Mouse (Mus musculus) monocyte, adult 2 months (primary cell): ENCODE data around the gene Qars.

Experiments
- DNase-seq, 2 experiments: peaks; one replicate each; pipeline ENCODE4 v3.0.0; 2022; ENCODE audit warnings: low spot score in 2 of 2, low read depth in 1 of 2

The Qars gene

DNA sequence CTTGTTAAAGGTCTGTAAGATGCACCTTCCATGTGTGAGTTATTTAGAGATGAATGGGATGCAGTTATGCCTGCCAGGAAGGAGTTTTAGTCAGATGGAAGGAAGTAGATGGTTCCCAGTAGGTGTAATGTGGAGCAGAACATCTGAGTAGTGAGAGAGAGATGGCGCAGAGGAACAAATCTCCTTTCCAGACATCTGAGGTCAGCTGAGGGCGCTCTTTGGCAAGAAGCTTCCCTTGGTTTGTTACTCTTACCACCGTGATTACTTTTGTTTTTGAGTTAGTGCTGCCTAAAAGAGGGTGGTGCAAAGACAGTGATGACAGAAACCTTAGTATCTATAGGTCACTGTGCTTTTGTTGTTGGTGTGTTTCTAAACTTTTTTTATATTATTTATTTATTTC, 17.9 kb downstream of the Qars start:
- DNase-seq: no peak

DNA sequence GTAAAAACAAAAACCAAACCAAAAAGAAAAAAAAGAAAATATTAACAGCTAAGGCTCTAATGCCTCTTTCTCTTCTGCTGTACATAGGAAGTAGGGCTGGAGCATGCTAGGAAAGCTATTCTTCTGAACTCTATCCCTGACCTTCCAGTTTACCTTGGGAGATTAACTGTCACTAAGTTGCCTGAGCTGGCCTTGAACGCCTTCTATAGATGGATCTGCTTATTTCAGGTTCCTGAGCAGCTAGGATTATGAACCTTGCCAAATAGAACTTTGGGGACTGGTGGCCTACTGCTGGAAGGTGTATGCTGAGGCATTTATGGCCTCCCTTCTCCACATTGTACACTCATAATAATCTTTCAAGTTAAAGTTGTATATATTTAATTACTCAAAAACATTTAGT, 23.4 kb downstream of the Qars start:
- no peak for DNase-seq

DNA sequence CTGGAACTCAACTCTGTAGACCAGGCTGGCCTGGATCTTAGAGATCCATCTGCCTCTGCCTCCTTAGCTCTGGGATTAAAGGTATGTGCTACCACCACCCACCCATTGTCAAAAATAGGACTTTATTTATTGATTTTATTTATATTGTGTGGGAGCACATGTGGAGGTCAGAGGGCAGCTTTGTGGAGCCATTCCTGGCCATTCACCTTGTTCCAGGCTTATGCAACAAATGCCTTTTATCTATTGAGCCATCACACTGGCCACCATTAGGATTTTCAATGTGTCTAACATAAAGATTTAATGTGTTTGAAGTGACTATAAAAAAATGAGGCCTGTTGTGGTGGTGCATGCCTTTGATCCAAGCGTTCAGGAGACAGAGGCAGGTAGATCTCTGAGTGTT, 24.0 kb downstream of the Qars start:
- no peak for DNase-seq

DNA sequence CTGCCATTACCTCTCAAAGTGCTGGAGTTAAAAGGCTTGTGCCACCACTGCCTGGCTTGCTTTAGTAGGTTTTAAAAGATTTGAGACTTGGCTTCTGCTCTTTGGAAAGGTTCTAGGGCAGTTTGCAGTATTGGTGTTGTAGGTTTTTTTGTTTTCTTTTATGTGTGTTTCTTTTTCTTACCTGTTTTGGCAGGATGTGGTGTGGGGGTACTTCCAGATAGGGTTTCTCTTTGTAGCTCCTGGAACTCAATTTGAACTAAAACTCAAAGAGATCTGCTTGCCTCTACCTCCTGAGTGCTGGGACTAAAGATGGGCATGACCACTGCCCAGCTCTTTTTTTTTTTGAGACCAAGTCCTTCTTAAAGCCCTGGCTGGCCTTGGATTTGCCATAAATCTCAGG, 33.3 kb downstream of the Qars start:
- DNase-seq: no peak

DNA sequence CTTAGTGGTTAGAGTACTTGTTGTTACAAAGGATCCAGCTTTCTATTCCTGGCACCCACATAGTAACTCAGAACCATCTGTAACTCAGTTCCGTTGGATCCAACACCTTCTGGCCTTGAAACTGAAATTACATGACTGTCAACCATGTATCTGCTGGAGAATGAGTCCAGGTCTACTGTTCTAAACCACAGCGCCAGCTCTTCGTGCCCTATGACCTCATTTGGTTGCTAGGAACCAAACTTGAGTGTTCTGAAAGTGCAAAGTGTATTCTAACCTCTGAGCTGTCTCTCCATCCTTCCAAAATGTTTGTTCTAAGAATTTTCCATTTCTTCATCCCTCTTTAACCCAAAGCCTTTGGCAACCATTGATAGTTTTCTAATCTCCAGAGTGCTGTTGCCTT, 38.5 kb downstream of the Qars start:
- DNase-seq: no peak

DNA sequence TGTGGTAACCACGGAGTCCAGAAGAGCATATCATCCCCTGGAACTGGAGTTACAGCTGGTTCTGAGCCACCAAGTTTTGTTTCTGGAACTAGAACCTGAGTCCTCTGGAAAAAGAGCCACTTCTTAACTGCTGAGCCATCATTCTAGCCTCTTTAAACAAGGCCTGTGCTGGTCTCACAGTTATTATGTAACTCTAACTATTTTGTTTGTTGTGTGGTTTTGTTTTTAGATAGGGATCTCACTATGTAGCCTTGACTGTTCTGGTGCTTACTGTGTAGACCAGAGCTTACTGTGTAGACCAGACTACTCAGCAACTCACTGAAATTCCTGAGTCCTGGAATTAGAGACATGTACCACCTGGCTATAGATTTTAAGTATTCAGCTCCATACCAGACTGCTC, 39.4 kb downstream of the Qars start:
- DNase-seq: no peak

DNA sequence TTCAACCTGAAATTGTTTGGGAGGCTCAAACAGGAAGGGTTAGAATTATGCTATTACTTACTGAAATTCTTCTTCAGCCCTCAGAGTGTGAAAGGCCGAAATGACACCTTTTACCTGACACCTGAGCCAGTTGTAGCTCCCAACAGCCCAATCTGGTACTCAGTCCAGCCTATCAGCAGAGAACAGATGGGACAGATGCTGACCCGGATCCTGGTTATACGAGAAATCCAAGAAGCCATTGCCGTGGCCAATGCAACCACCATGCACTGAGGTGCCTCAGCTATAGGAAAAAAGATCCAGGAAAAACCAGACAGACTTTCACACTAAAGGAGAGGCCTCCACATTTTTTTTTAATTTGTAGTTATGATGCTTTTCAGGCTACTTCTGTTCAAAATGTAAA, 51.7 kb downstream of the Qars start:
- no peak for DNase-seq

DNA sequence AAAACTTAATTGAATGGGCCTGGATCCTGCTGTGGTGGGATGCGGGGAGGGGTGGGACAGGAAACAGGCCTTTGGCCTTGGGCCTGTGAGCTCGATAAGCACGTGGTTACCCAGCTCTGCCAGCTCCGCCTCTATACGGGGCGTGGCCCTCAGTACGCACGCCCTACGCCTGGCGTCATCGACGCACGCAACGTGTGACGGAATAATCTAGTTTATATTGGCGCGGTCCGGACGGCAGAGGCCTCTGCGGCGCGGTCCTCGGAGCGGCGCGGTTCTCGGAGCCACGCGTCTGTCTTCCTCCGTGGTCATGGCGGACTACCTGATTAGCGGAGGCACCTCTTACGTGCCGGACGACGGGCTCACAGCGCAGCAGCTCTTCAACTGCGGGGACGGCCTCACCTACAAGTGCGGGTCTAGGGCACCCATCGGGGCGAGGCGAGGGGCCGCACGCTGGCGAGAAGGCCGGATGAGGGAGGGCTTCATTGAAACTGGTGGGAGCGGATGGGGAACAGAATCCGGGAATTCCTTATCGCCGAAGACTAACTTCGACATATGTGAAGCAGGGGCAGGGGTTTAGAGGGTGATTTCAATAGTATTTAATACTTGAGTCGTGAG, 52.8 kb downstream of the Qars start, which contains the start of gene Impdh2:
TSS of gene Impdh2 (plus strand) at position 60 of the 615 bp plus-strand sequence.
- DNase-seq: peak; percentile 80 to 91

DNA sequence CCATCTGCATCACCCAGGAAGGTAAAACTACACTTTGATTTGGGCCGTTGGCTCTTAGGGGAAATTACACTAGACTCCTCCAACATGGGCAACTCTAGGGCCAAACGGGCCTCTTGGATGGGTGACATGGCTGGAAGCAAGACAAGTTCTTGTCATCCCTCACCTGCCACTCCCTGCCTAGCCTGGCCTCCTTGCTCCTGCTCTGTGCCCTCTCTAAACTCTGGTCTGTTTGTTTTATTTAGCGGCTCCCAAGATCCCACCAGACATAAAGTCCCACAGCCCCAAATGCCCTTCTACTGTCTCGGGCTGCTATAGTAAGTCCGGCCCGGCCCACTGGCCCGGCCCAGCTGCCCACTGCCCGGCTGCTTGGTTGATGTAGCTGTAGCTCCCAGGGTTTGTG, 56.2 kb downstream of the Qars start:
- DNase-seq: no peak

DNA sequence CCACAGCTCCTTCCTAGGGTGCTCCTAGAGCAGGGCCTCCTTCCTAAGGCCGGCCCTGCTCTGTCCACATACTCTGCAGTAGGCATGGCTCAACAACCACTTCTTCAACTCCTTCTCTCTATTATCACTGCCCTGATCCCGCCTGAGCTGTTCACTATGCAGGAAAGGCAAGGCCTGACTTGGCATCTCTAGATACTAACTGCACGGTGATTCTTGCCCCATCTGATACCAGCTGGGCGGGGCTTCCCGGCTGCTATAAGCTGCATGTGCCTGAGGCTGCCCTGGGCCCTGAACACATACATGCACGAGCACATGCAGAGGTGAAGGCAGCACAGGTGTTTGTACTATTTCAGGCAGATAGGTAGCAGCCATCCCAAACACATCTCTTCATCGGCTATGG, 56.6 kb downstream of the Qars start:
- DNase-seq: no peak
